Mouse (Mus musculus): ENCODE data around the gene Fblim1. TPM values are rescaled to one million over a fixed set of nuclear protein-coding genes. Genes with fewer than 3 reads are reported as not detected.

Gene Fblim1
- total and polyA plus RNA-seq, 2 experiments from 2014 or later, result 22.5 to 25.6 TPM

DNA sequence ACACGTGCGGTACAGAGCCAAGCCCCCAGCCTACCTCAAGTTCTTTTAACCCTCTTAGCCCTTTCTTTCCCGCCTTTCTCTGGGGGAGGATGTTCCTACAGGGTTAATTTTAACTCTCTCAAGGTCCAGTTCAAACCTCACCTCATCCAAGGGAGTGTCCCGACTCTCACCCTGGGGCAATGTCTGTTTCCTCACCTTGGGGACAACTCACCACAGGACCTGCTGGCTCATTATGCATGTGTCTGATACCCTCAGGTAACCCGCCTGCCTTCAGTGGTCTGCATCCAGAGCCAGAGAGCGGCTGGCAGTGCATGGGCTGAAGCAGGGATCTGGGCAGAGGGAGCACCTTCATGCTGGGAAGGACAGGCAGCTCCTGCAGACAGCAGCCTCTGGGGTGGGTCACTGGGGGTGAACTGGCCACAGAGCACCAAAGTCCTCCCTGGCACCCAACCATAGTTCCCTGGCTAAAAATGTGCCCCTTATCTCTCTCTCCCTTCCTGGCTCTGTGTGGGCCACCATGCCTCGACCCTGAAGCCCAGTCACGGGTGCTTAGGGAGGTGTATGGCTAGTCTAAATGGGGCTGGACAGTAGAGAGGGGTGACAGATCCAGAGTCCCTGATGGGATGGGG is 9.1 kb downstream of the Fblim1 start:
- H3K4me2 ChIP-seq (ENCODE audit: low read depth, low read length), result no peak overlapping the region
- H3K4me1 ChIP-seq (ENCODE audit: insufficient read depth, low read length), result no peaks in the 10 kb centered on the region
- ATAC-seq, result no peak
- no peaks in the 10 kb centered on the region for H3K36me3 ChIP-seq (ENCODE audit: insufficient read depth, low read length)
- TF ChIP-seq CTCF (IDR thresholded peaks at IDR 0.05; ENCODE audit: low read depth), result no peak
- H3K9ac ChIP-seq (replicated peaks; ENCODE audit: low read length), result no peak overlapping the region
- no peaks in the 10 kb centered on the region for H3K27me3 ChIP-seq (ENCODE audit: insufficient read depth, low read length)
- H3K9me3 ChIP-seq (ENCODE audit: low read length), result no peaks in the 10 kb centered on the region
- DNase-seq (ENCODE audit: low spot score), result no peak
- 88% methylated on average over 8 of the region's 8 CpGs for WGBS
- no peak overlapping the region for H3K4me3 ChIP-seq (ENCODE audit: low read length)
- H3K27ac ChIP-seq, result no peak overlapping the region

DNA sequence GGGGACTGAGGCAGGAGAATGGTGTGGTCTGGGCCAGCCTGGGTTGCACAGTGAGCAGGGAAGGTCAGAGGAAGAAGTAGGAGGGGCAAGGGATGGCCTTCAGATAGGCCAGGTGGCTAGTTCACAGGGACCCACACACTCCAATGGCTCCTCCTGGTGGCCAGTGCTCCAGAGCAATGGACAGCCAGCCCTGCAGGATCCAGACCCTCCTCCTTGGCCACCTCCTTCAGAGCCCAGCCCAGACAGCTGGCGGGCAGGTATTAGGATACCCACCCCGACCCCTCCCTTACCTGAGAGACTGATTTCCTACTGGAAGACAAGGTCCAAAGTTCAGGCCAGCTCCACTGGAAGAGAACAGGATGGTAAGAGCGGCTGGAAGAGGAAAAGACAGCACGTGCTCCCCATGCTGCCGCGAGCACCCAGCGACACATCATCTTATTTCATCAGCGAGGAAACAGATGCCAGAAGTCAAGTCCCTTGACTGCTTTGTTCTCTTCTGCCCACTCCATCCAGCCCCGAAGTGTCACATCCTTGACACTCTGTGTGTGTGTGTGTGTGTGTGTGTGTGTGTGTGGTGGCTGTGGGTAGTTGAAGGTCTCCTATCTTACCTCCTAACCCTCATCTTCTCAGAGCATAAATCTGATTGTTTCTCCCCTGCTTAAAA is 10.2 kb downstream of the Fblim1 start:
- H3K9ac ChIP-seq (replicated peaks; ENCODE audit: low read length), result no peak overlapping the region
- no peaks in the 10 kb centered on the region for H3K4me1 ChIP-seq (ENCODE audit: insufficient read depth, low read length)
- no peaks in the 10 kb centered on the region for H3K27me3 ChIP-seq (ENCODE audit: insufficient read depth, low read length)
- no peaks in the 10 kb centered on the region for H3K9me3 ChIP-seq (ENCODE audit: low read length)
- no peak overlapping the region for H3K4me3 ChIP-seq (ENCODE audit: low read length)
- 80% methylated on average over 9 of the region's 9 CpGs for WGBS
- TF ChIP-seq CTCF (IDR thresholded peaks at IDR 0.05; ENCODE audit: low read depth), result peak; percentile 39
- no peak overlapping the region for H3K27ac ChIP-seq
- no peak overlapping the region for H3K4me2 ChIP-seq (ENCODE audit: low read depth, low read length)
- no peaks in the 10 kb centered on the region for H3K36me3 ChIP-seq (ENCODE audit: insufficient read depth, low read length)
- ATAC-seq (no peak), DNase-seq (ENCODE audit: low spot score) (no peak)

DNA sequence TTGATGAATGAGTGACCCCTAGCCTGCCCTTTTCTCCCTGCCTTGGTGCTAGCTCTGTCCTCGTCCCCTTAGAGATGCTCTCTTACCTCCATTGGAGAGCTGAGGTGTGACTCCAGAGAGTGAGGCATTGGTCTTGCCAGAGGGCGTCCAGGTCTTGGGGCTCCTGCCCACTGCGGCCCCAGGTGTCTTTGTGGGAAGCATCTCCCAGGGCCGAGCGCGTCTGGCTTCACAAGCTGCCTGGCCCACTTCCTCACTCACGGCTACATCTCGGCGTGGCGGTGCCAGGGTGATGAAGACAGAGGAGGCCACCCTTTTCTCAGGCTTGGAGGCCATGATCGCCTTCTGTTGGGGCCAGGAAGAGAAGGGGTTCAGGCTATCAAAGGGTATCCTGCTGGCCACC is 10.8 kb downstream of the Fblim1 start:
- TF ChIP-seq CTCF (IDR thresholded peaks at IDR 0.05; ENCODE audit: low read depth), result no peak
- WGBS, result 94% methylated on average over 11 of the region's 11 CpGs
- Histone ChIP-seq H3K27me3 (ENCODE audit: insufficient read depth, low read length) (no peaks in the 10 kb centered on the region), H3K9ac (replicated peaks; ENCODE audit: low read length) (no peak overlapping the region), H3K4me1 (ENCODE audit: insufficient read depth, low read length) (no peaks in the 10 kb centered on the region), H3K4me2 (ENCODE audit: low read depth, low read length) (no peak overlapping the region), H3K4me3 (ENCODE audit: low read length) (no peak overlapping the region), H3K9me3 (ENCODE audit: low read length) (no peaks in the 10 kb centered on the region), H3K36me3 (ENCODE audit: insufficient read depth, low read length) (no peaks in the 10 kb centered on the region), H3K27ac (no peak overlapping the region)
- DNase-seq (ENCODE audit: low spot score), result no peak
- no peak for ATAC-seq

DNA sequence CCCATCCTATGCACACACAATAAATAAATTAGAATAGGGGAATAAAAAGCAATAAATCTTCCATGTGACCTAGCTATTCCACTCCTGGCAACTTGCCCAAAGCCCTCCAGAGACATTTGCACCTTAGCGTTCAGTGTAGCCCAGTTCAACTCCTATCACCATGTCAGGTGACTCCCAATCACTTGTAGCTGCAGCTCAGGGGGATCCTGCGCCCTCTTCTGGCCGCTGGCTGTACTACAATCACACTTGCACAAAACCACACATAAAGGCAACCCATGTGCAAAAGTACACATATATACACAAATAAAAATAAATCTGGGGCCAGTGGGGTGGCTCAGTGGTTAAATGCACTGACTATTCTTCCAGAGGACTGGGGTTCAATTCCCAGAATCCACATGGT is 14.3 kb downstream of the Fblim1 start:
- Histone ChIP-seq H3K27me3 (ENCODE audit: insufficient read depth, low read length) (no peaks in the 10 kb centered on the region), H3K27ac (no peak overlapping the region), H3K36me3 (ENCODE audit: insufficient read depth, low read length) (no peaks in the 10 kb centered on the region), H3K9me3 (ENCODE audit: low read length) (no peaks in the 10 kb centered on the region), H3K4me3 (ENCODE audit: low read length) (no peak overlapping the region), H3K9ac (replicated peaks; ENCODE audit: low read length) (no peak overlapping the region), H3K4me2 (ENCODE audit: low read depth, low read length) (no peak overlapping the region), H3K4me1 (ENCODE audit: insufficient read depth, low read length) (no peaks in the 10 kb centered on the region)
- DNase-seq (ENCODE audit: low spot score), result peak; percentile 39
- TF ChIP-seq CTCF (IDR thresholded peaks at IDR 0.05; ENCODE audit: low read depth), result peak; percentile 80
- 22% methylated on average over 3 of the region's 3 CpGs for WGBS
- ATAC-seq, result no peak

DNA sequence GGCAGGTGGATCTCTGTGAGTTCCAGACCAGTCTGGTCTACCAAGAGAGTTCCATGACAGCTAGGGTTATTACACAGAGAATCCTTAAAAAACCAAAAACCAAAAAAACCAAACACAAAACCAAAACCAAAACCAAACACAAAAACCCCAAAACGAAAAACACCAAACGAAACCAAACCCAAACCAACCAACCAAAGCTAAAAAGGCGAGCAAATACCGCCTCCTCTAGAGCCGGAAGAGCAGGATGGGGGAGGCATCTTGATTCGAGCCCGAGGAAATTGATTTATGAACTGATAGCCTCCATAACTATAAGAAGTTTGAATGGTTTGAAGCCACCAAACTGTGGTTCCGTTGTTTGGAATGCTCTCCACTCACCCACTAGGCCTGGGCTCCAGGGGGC is 22.0 kb downstream of the Fblim1 start:
- Histone ChIP-seq H3K4me3 (ENCODE audit: low read length) (no peak overlapping the region), H3K9me3 (ENCODE audit: low read length) (no peaks in the 10 kb centered on the region), H3K36me3 (ENCODE audit: insufficient read depth, low read length) (no peaks in the 10 kb centered on the region), H3K9ac (replicated peaks; ENCODE audit: low read length) (no peak overlapping the region), H3K4me2 (ENCODE audit: low read depth, low read length) (no peak overlapping the region), H3K27ac (no peak overlapping the region), H3K27me3 (ENCODE audit: insufficient read depth, low read length) (no peaks in the 10 kb centered on the region), H3K4me1 (ENCODE audit: insufficient read depth, low read length) (no peaks in the 10 kb centered on the region)
- DNase-seq (ENCODE audit: low spot score) (no peak), ATAC-seq (no peak)
- WGBS, result 91% methylated on average over 8 of the region's 8 CpGs
- no peak for TF ChIP-seq CTCF (IDR thresholded peaks at IDR 0.05; ENCODE audit: low read depth)

DNA sequence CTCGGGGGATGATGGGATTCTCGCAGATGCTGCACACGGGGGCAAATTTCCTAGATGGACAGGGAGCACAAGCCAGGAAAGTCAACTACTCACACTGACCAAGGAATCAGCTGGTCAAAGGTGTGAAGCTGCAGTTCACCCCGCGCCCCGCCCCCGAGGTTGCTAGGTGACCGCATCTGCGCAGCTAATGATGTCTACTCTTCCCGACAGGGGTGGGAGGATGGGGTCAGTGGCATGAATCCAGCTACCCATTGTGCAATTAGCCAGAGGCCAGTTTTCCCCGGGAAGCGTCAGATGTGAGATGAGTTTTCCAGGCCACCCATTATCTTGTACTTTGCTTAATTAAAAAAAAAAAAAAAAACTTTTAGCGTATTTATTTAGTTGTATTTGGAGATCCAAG is 24.8 kb downstream of the Fblim1 start:
- H3K4me1 ChIP-seq (ENCODE audit: insufficient read depth, low read length), result no peaks in the 10 kb centered on the region
- H3K9ac ChIP-seq (replicated peaks; ENCODE audit: low read length), result no peak overlapping the region
- no peaks in the 10 kb centered on the region for H3K9me3 ChIP-seq (ENCODE audit: low read length)
- H3K27ac ChIP-seq, result no peak overlapping the region
- no peak overlapping the region for H3K4me3 ChIP-seq (ENCODE audit: low read length)
- no peaks in the 10 kb centered on the region for H3K36me3 ChIP-seq (ENCODE audit: insufficient read depth, low read length)
- 69% methylated on average over 13 of the region's 13 CpGs for WGBS
- no peak for DNase-seq (ENCODE audit: low spot score)
- H3K27me3 ChIP-seq (ENCODE audit: insufficient read depth, low read length), result no peaks in the 10 kb centered on the region
- no peak overlapping the region for H3K4me2 ChIP-seq (ENCODE audit: low read depth, low read length)
- ATAC-seq, result no peak
- no peak for TF ChIP-seq CTCF (IDR thresholded peaks at IDR 0.05; ENCODE audit: low read depth)

DNA sequence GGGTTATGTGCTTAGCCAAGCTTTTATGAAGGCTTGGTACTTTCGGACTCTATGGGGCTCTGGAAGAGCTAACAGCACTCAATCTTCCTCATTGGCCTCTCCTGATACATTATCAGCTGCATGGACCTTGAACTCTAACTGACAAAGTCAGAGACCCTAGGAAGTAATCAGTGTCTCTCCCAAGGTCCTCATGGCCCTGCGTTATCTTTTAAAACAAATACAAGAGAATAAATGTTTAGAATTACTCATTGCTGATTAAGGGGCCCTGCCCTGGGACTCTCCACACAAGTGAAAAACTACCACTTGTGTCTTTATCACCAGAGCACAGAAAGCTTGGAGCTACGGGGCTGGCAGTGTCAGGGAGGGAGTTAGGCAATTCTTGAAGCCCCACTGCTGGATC is 27.1 kb downstream of the Fblim1 start:
- no peaks in the 10 kb centered on the region for H3K27me3 ChIP-seq (ENCODE audit: insufficient read depth, low read length)
- H3K9ac ChIP-seq (replicated peaks; ENCODE audit: low read length), result no peak overlapping the region
- H3K36me3 ChIP-seq (ENCODE audit: insufficient read depth, low read length), result no peaks in the 10 kb centered on the region
- ATAC-seq (no peak), DNase-seq (ENCODE audit: low spot score) (no peak)
- no peaks in the 10 kb centered on the region for H3K9me3 ChIP-seq (ENCODE audit: low read length)
- no peak overlapping the region for H3K4me3 ChIP-seq (ENCODE audit: low read length)
- H3K4me2 ChIP-seq (ENCODE audit: low read depth, low read length), result no peak overlapping the region
- no peaks in the 10 kb centered on the region for H3K4me1 ChIP-seq (ENCODE audit: insufficient read depth, low read length)
- WGBS, result 85% methylated on average over 3 of the region's 3 CpGs
- TF ChIP-seq CTCF (IDR thresholded peaks at IDR 0.05; ENCODE audit: low read depth), result no peak
- no peak overlapping the region for H3K27ac ChIP-seq
